Mouse (Mus musculus): ENCODE results near the gene Ctcf.
"Not testable (repeated sequence)": the region's sequence is repeated elsewhere in the genome, so short reads cannot be mapped to it uniquely, and the experiment has no call there.

Ctcf gene

DNA sequence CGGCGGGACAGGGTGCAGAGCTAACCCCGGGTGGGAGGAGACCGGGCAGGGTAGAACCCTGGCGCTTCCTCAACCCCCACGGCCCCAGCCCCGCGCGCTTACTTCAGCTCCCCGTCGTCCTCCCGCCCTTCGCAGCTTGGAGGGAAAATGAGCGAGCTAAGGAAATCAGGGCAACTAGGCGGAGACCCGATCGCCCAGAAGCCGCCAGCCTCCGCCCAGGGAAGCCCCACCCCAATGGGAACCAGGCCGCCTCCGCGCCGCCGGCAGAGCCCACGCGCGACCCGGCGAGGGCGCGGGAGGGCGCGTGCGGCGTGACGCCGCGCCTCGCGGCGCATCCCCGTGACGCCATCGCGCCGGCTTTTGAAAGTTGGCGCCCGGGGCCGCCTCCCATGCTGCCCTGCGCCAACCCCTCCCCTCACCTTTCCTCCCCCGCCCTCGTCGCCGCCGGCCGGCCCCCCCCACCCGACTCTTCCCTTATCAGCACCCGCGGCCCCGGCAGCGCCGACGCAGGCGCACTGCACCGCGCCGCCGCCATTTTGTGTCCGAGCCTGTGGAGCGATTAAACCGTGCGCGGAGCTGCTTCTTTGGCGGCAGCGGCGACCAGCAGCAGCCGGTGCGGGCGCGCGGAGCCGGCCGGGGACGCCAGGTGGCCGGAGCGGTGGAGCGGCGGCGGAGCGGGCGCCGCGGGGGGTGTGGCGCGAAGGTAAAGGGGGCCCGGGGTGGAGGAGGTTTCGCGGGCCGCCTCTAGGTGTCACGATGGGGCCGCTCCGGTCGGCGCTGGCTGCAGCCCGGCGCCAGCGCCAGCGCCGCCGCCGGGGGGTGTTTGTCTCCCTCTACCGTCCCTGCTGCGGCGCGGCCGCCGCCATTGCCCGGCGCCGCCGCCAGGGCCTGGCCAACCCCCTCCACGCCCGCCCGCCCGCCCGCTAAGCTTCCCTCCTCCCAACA, at the start of gene Ctcf:
Ctcf (plus strand) TSS at position 551 of the 945 bp plus-strand sequence.
- DNase-seq (ENCODE audit: low read depth) = peak; percentile 81

DNA sequence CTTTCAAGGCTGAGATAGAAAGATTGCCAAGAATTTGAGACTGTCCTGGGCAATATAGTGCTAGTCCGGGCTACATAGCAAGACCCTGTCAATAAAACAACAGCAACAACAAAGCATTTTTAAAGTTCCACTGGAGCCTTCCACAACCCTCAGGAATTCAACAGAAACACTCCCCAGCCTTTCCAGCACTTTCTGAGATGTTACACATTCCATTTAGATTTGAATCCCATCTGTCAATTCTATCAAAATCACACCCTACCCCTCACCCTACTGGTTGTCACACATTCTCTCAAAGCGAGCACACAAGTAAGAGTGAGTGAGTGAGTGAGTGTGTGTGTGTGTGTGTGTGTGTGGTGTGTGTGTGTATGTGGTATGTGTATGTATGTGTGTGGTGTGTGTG, 43.9 kb upstream of the Ctcf start:
- DNase-seq (ENCODE audit: low read depth) = no peak

DNA sequence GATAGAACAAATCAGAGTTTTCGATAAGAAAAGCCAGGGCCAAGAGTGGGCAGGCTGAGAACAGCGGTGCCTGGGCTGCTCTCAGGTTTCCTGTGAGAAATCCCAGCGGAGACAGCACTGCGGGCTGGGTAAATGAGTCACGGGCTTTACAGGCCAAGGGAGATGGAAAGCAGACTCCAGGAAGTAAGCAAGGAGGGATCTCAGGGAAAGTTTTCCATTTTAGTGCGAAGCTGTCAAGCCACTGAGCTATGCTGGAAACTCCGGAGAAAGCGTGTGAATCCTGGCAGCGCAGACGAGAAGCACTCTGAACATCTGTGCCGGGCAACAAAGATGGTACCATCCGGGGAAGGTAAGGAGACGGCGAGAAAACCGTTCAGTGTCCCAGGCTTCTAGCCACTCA, 42.5 kb upstream of the Ctcf start:
- DNase-seq (ENCODE audit: low read depth) = no peak

DNA sequence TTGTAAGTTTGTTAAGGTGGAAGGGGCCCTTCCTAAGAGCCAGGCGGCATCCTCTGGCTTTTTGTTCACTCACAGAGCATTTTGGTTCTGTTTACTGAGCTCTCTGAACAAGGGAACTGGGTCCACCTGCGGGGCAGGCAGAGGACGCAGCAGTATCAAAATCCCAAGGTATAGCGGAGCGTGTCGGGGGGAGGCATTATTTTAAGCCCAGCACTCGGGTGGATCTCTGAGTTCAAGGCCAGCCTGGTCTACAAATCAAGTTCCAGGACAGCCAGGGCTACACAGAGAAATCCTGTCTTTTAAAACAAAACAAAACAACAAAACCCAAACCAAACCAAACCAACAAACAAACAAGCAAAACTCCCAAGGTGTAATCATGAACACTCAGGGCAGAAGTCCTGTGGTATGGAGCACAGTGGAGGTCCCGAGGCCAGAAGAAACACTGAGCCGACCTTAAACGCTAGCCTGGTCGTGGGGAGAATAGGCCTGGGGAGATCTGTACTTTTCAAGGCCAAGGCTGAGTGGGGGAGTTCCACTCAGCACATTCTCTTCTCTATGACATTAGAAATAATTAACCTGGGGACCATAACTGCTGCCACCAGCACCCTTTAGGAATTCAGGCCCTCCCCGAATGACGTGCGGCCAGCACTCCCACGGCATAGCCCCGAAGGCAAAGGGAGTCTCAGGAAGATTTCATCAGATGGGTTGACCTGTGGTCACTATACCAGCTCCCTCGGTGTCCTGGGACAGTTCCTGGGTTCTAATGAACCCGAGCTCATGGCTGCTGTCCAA, 41.7 kb upstream of the Ctcf start:
- no peak for DNase-seq (ENCODE audit: low read depth)

DNA sequence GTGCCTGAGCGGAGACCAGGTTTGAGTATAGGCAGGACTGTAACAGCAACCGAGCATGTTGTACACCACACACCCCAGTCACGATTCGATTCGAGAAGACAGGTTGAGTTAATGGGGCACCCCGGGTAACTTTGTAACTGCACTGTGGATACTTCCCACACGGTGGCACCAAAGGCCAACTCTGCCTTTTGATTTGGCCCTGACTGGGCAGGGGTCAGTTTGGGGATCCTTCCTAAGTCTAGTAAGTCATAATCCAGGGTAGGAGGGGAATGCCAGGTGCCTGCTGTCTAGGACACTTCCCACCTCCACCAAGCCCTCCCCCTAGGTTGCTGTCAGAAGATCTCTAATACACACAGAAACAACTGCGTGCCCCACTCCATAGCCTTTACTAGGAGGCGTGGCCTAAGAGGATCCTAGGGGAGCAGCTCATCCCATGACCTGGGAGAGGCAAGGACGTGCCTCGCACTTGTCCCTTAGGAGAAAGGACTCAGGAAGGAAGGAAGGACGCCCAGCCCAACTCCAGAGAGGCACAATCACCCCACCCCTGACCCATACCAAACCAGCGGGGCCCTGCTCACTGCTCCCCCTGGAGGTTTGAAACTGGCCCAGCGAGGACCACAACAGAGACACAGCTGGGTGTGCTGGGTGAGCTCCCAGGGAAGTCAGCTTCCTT, 39.9 kb upstream of the Ctcf start:
- DNase-seq (ENCODE audit: low read depth) = peak; percentile 62

DNA sequence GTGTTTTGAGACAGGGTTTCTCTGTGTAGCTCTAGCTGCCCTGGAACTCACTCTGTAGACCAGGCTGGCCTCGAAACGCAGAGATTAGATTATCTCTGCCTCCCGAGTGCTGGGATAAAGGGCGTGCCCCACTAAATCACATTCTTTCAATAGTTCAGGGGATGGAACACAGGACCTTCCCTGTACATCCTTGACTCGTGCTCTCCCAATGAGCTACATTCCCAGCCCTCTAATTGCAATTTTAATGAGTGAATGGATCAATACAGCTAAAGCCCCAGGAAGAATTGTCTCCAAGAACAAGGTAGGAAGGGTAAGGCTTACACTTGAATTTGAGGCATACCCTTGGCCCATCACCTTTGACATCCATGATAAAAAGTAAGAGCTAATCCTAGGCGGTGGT, 37.6 kb upstream of the Ctcf start:
- DNase-seq (ENCODE audit: low read depth) = no peak

DNA sequence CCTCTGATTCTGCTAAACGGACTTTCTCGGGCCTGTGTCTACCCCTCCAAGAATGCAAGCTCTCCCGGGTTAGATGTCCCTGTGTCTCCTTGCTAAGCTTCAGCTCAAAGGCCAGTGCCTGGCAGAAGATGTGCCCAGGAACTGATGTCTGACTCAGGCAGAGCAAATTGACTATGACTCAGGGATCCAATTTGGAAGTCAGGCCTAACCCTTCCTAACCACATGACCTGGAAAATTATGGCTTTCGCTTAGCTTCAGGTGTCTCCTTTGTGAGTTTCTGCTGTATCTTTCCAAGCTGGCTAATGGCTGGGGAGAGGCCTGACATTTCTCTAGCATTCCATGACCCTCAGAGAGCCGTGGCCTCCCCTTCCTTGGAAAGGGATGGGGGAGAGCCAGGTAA, 35.1 kb upstream of the Ctcf start:
- DNase-seq (ENCODE audit: low read depth) = no peak

DNA sequence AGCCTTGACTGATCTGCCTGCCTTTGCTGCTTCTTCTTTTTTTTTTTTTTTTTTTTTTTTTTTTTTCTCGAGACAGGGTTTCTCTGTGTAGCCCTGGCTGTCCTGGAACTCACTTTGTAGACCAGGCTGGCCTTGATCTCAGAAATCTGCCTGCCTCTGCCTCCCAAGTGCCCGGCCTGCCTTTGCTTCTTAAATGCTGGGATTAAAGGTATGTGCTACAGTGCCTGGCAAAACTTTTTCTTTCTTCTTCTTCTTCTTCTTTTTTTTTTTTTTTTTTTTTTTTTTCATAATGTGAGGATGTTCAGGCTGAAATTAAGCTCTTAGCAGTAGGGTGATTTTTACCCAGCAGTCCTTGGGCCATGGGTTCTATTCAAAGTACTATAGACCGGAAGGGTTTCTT, 33.8 kb upstream of the Ctcf start:
- not testable (repeated sequence) for DNase-seq (ENCODE audit: low read depth)

DNA sequence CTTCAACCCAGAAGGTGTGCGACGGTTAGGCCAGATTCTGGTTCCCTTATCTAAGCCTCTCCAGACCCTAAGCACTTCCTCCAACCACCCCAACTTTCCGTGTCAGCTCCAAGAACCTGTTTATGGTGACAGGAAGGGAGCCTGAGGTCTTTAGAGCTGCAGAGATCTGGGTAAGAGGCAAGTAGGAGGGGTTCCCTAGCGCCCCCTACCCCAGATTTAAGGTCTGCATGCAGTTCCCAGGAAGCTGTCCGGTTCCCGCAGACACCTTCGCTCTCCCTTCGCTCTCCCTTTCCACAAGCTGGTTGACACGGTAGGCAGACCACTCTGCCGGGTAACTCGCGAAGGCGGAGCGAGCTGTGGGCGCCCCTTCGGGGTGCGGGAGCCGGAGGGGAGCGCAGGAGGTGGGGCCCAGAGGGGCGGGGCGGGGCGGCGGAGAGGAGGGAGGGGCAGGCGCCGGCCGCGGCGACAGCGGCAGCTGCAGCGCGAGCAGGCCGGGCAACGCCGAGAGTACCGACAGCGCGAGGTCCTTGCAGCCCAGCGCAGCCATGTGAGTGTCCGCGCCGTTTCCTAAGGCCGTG, 31.5 kb upstream of the Ctcf start, which contains the start of gene Ripor1:
Ripor1 (plus strand) TSS at position 452 of the 578 bp plus-strand sequence.
- DNase-seq (ENCODE audit: low read depth) = no peak

DNA sequence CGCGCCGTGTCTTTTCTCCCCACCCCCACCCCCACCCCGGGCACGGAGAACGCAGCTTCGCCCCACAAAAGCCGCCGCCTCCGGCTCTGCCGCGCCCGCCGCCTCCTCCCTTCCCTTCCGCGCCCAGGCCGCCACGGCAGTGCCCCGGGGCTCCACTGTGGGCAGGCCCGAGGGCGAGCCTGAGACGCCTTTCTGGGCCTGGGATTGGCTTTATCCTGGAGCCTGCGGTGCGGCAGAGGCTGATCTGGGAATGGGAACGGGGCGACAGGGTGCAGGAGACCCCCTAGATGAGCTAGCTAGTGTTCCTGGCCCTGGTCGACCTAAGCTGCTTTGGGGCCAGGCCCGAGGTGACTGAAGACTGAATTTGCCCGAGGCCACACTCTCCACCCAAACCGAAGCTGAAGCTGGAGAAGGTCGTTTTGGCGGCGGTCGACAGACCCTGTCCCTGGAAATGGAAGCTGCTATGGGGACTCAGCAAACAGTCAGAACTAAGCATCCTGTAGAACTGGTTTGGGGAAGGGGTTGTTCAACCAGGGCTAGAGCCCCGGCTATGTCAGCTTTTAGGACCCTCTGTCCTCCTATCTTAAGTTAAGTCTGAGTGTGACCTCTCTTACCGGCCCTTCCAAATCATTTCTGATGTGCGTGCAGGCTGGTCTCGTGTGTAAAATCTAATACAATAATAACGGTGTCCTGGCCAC, 30.7 kb upstream of the Ctcf start:
- no peak for DNase-seq (ENCODE audit: low read depth)

DNA sequence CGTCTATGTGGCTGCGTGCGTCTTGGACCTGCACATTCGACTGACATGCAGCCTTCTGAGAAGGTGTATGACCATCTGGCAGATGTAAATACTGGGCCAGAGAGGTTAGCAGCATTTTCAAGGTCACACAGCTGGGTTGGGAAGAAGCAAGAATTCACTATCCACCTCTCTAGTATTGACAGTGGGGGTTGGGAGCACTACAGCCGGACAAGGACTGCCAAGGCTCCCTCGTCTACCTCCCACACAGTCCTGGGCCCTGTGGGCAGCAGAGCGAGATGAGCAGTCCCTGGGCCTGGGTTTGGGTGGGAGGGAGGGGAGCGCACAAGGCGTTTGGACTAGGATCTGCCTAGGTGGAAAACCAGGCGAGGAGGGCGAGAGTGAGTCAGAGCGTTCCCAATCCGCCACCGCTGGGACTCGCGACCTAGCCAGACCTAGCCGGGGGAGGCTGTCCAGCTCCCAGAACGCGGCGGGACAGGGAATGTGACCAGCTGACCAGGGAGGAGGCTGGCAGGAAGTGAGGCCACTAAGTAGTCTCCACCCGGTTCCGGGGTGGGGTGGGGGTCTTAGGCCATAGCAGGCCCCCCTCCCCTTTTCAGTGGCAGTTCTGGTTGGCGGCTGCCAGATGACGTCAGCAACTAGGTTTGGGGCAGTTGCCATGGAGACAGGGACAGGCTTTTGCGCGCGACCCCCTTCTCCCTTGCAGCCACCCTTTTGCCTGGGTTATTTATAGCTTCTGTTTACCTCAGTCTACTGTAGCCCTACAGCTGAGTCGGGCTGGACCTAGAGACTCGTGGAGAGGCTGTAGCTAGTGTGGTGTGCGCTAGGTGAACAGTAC, 30.0 kb upstream of the Ctcf start:
- DNase-seq (ENCODE audit: low read depth) = no peak

DNA sequence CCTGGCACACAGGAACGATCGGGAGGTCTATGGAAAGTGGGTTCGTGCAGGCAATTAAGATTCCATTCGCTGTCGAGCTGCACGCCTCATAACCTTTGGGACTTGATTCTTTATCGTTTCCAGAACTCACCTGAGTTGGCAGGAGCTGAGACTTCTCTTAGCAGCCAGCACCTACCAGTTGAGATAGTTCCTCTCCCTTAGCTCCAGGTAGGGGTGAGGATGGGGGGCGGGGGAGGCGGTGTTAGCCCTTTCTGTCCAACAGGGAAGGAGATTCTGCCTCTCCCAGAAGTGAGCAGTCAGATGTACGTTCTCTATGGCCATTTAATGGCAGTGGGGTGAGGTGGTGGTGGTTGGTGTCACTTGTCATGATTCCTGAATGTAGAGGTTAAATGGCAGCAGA, 29.3 kb upstream of the Ctcf start:
- DNase-seq (ENCODE audit: low read depth) = no peak

DNA sequence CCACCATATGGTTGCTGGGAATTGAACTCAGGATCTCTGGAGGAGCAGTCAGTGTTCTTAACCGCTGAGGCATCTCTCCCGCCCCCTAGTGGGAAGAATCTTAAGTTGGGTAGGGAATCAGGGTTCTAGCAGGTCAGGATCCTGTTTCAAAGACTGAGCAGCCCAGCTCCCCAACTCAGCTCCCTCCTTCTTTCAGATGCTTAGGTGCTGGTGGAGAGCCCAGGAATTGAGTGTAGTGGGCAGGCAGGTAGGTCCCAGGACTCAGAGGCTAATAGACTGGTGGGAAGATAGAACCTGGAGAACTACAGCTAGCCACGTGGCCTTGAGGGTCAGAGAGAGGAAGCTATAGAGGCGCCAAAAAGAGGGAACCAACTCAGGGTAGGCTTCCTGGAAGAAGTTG, 28.7 kb upstream of the Ctcf start:
- DNase-seq (ENCODE audit: low read depth) = no peak

DNA sequence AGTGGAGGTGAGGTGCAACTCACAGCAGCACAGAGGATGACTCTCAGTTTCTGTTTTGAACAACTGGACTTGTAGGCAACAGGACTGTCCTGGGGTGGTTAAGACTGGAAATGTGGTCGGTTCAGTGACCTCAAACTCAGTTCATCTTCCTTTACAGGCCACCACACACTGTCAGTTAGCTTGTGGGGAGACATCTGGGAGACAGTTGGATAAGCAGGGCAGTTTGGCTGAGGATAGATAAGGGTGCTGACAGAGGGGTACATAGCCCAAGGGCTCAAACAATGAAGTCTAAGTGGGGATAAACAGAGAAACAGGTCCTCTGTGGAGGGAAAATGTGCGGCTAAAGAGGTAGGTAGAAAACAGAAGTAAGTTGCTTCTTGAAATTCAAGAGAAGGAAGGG, 27.0 kb upstream of the Ctcf start:
- no peak for DNase-seq (ENCODE audit: low read depth)

DNA sequence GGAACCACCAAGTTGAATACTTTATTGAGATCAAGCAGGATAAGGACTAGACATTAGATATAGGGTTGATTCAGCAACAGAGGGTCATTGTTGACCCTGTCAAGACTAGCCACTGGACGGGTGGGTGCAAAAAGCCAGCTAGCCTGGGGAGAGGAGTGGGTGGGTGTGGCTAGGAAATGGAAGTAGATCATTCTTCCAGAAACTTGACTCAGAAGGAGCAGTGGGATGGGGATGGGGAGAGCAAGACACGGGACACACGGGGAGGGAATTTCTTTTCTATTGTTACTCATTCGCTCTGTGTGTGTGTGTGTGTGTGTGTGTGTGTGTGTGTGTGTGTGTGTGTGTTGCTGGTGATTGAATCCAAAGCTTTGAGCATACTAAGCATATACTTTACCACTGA, 26.6 kb upstream of the Ctcf start:
- DNase-seq (ENCODE audit: low read depth) = no peak

DNA sequence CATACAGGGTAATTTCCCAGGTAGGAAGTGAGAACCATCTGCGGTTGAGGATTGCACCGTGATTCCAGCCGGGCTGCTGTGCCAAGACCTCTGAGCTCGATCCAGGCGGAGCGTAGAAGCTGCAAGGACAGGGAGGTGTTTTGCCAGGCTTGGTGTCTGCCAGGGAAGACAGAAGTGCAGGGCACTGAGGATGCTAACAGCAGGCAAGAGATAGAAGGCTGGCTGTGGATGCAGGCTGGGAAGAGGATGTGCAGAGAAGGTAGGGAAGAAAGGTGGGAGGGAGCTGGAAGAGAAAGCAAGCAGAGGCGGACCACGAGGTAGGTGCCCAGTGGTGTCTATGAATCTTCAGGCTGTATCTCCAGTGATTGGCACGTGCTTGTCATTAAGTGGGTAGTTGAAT, 24.5 kb upstream of the Ctcf start:
- no peak for DNase-seq (ENCODE audit: low read depth)

DNA sequence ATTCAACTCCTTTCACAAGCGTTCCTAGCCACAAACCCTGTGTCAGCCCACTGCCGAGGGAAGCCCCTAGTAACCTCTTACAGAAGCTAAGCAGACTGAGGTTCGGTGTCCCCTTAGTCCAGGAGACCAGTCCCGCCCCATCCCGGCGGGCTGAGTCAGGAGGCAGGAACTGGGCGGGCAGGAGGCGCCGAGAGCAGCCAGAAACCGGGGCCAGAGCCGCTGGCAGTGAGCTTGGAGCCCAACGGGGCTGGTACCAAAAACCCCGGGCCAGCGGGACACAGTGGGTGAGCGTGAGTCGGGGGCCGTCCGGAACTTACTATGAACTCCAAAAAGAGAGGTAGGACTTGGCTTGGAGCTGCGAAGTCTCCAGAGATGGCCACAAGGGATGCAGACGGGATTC, 23.3 kb upstream of the Ctcf start:
- no peak for DNase-seq (ENCODE audit: low read depth)

DNA sequence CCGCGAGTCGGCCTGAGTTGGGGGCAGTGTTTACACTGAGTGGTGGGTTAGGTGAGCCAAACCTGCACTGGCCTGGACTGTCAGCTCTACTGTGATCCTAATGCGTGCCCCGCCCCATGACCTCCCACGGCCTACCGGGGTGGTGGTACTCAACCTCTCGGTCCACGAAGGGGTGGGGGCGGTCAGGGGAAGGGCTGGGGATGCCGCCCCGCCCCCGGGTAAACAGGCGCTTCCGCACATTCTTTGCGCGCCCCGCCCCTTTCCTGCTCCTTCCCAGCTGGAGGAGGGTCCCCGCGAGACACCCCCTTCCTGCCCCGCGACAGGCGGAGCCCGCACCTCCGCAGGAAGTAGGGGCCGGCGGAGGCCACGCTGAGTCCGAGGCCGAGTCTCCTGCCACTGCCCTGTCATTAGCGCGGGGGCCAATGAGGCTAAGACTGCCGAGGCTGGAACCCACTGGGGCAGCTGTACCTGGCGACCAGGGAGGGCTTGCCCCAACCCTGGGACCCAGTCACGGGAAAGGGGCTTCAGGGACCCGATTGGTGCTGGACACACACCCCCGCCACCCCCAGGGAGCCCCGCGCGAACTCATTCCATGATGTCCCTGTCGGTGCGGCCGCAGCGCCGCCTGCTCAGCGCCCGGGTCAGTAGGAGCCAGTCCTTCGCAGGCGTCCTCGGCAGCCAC, 22.4 kb upstream of the Ctcf start:
- DNase-seq (ENCODE audit: low read depth) = no peak

DNA sequence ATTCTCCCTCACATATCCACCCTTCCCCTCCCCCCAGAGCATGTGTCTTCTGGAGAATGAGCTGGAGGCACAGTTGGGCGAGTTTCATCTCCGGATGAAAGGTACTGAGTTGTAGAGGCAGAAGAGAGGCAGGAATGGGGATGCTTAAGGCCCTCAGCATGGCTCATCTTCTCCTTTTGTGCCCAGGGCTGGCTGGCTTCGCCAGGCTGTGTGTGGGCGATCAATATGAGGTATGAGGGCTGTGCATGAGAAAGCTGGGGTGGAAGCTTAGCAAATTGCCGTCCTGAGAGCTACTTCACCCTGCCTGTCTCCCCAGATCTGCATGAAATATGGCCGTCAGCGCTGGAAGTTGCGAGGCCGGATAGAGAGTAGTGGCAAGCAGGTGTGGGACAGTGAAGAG, 20.4 kb upstream of the Ctcf start:
- no peak for DNase-seq (ENCODE audit: low read depth)

All from c-Kit-positive CD71-negative TER-119-negative erythroid progenitor cells, embryonic 14.5 days (primary cell).